15 mouse cellular contexts compared by ENCODE assay signal in genomic region chr19:43510436-43511220, GRCm38 (mm10).
"Had no signal": no experiment of that assay in that cellular context is flagged by ENCODE, and none has a peak within 500 bp of the region (broad histone marks: within the 10 kb centered on the region; RNA-seq: fewer than 3 reads in every experiment).

No protein-coding gene starts in this region.

- H3K4me2 ChIP-seq: kidney, embryonic 15.5 days; limb, embryonic 15.5 days; liver, embryonic 15.5 days; lung, embryonic 14.5 days; midbrain, embryonic 12.5 days; neural tube, embryonic 15.5 days had no signal

- H3K27ac ChIP-seq: kidney, embryonic 15.5 days; limb, embryonic 15.5 days; midbrain, embryonic 12.5 days; neural tube, embryonic 15.5 days had no signal

- H3K4me3 ChIP-seq: kidney, embryonic 15.5 days; limb, embryonic 15.5 days; liver, embryonic 15.5 days; megakaryocyte, embryonic 14.5 days; midbrain, embryonic 12.5 days; neural tube, embryonic 15.5 days had no signal

- H3K9me3 ChIP-seq: kidney, embryonic 15.5 days; limb, embryonic 15.5 days; liver, embryonic 15.5 days; megakaryocyte, embryonic 14.5 days; midbrain, embryonic 12.5 days; neural tube, embryonic 15.5 days had no signal

- H3K9ac ChIP-seq: kidney, embryonic 15.5 days; limb, embryonic 15.5 days; liver, embryonic 15.5 days; lung, embryonic 14.5 days; midbrain, embryonic 12.5 days; neural tube, embryonic 15.5 days had no signal

- DNase-seq: kidney, postnatal 14 days; layer of hippocampus, adult 9-11 months; layer of hippocampus, postnatal 36 days; lung, embryonic 14.5 days; lung, postnatal 10 days; lung, postnatal 4 days; right cerebral cortex, adult 18-20 months; right cerebral cortex, postnatal 25 days; thymus, postnatal 25 days had no signal

- H3K27me3 ChIP-seq: kidney, embryonic 15.5 days; limb, embryonic 15.5 days; liver, embryonic 15.5 days; megakaryocyte, embryonic 14.5 days; midbrain, embryonic 12.5 days; neural tube, embryonic 15.5 days had no signal

- H3K4me1 ChIP-seq: limb, embryonic 15.5 days; midbrain, embryonic 12.5 days; neural tube, embryonic 15.5 days had no signal
